Mouse (Mus musculus): ENCODE measurements around the gene Ipo13. TPM values are rescaled to one million over a fixed set of nuclear protein-coding genes. Genes with fewer than 3 reads are reported as not detected.

Gene Ipo13
- total RNA-seq, 2 experiments from 2014 or later = 135 to 143 TPM

GRCm38 (mm10) chr4:117884146-117884545 lies 30.7 kb downstream of the Ipo13 start:
- no peak for DNase-seq (ENCODE audit: low spot score in 2 of 2)

- peak; percentile 53 to 64 for DNase-seq (ENCODE audit: low spot score in 2 of 2)
These were observed 31.8 kb downstream of the Ipo13 start, which contains the start of gene B4galt2 for GRCm38 (mm10) chr4:117882701-117883691. Gene B4galt2 (minus strand): TSS chr4:117883487.

GRCm38 (mm10) chr4:117878703-117879102 lies 36.1 kb downstream of the Ipo13 start:
- DNase-seq (ENCODE audit: low spot score in 2 of 2) = no peak

- no peak for DNase-seq (ENCODE audit: low spot score in 2 of 2)
These were observed 36.5 kb downstream of the Ipo13 start for GRCm38 (mm10) chr4:117878301-117878700.

- DNase-seq (ENCODE audit: low spot score in 2 of 2) = no peak
These were observed 41.2 kb downstream of the Ipo13 start for GRCm38 (mm10) chr4:117873615-117874014.

- DNase-seq (ENCODE audit: low spot score in 2 of 2) = no peak
These were observed 42.3 kb downstream of the Ipo13 start, which contains the start of gene Ccdc24 for GRCm38 (mm10) chr4:117872471-117872886. Gene Ccdc24 (minus strand): TSS chr4:117872557.

- no peak for DNase-seq (ENCODE audit: low spot score in 2 of 2)
These were observed 43.0 kb downstream of the Ipo13 start for GRCm38 (mm10) chr4:117871787-117872186.

- no peak for DNase-seq (ENCODE audit: low spot score in 2 of 2)
These were observed 44.4 kb downstream of the Ipo13 start for GRCm38 (mm10) chr4:117870437-117870836.

- DNase-seq (ENCODE audit: low spot score in 2 of 2) = no peak
These were observed 45.5 kb downstream of the Ipo13 start for GRCm38 (mm10) chr4:117869317-117869716.

- peak in 1 of 2 experiments; percentile 46 for DNase-seq (ENCODE audit: low spot score in 2 of 2)
These were observed 47.0 kb downstream of the Ipo13 start for GRCm38 (mm10) chr4:117867823-117868222.

- no peak for DNase-seq (ENCODE audit: low spot score in 2 of 2)
These were observed 47.8 kb downstream of the Ipo13 start for GRCm38 (mm10) chr4:117867000-117867399.

- peak in 1 of 2 experiments; percentile 43 for DNase-seq (ENCODE audit: low spot score in 2 of 2)
These were observed 48.7 kb downstream of the Ipo13 start for GRCm38 (mm10) chr4:117866083-117866482.

GRCm38 (mm10) chr4:117862823-117863222 lies 52.0 kb downstream of the Ipo13 start:
- peak; percentile 66 to 74 for DNase-seq (ENCODE audit: low spot score in 2 of 2)

GRCm38 (mm10) chr4:117860570-117860969 lies 54.2 kb downstream of the Ipo13 start:
- no peak for DNase-seq (ENCODE audit: low spot score in 2 of 2)

- peak; percentile 52 to 71 for DNase-seq (ENCODE audit: low spot score in 2 of 2)
These were observed 56.0 kb downstream of the Ipo13 start for GRCm38 (mm10) chr4:117858794-117859193.

- DNase-seq (ENCODE audit: low spot score in 2 of 2) = peak in 1 of 2 experiments; percentile 45
These were observed 59.7 kb downstream of the Ipo13 start for GRCm38 (mm10) chr4:117855146-117855545.

- DNase-seq (ENCODE audit: low spot score in 2 of 2) = no peak
These were observed 62.5 kb downstream of the Ipo13 start for GRCm38 (mm10) chr4:117852152-117852868.

- DNase-seq (ENCODE audit: low spot score in 2 of 2) = no peak
These were observed 63.9 kb downstream of the Ipo13 start for GRCm38 (mm10) chr4:117850871-117851270.

GRCm38 (mm10) chr4:117850176-117850575 lies 64.6 kb downstream of the Ipo13 start:
- no peak for DNase-seq (ENCODE audit: low spot score in 2 of 2)

- no peak for DNase-seq (ENCODE audit: low spot score in 2 of 2)
These were observed 65.3 kb downstream of the Ipo13 start for GRCm38 (mm10) chr4:117849506-117849905.

- no peak for DNase-seq (ENCODE audit: low spot score in 2 of 2)
These were observed 65.7 kb downstream of the Ipo13 start for GRCm38 (mm10) chr4:117849063-117849462.

- DNase-seq (ENCODE audit: low spot score in 2 of 2) = peak in 1 of 2 experiments; percentile 46
These were observed 67.8 kb downstream of the Ipo13 start for GRCm38 (mm10) chr4:117847011-117847410.

All from layer of hippocampus, adult 18-20 months (tissue).